Mouse (Mus musculus) lung, adult 10 weeks (tissue): ENCODE measurements around the gene Rpusd1. TPM values are rescaled to one million over a fixed set of nuclear protein-coding genes. Genes with fewer than 3 reads are reported as not detected.

Experiments
- polyA plus RNA-seq: library from polyadenylated mRNA; stranded (reverse); fragments of 350-450 nt; fragmentation: Illumina TruSeq; extraction: RNeasy Lipid Tissue Mini Kit (QIAGEN cat#74804); gene quantifications from one replicate; pipeline ENCODE4 v1.2.3, GENCODE M21; 2014; ENCODE audit warnings: low read depth, low replicate concordance; ENCODE audit not compliant: insufficient read depth

The Rpusd1 gene
- polyA plus RNA-seq, result 9.4 TPM

GRCm38 (mm10) chr17:25727265-25728008, at the start of gene Rpusd1, which contains the start of gene Chtf18:
TSS of gene Rpusd1 (plus strand) at chr17:25727670.
TSS of gene Chtf18 (minus strand) at chr17:25727419.

GRCm38 (mm10) chr17:25716711-25717637, 10.5 kb upstream of the Rpusd1 start, which contains the start of gene Gng13:
TSS of gene Gng13 (plus strand) at chr17:25717171.

GRCm38 (mm10) chr17:25735745-25736144, 8.3 kb downstream of the Rpusd1 start, which contains the start of gene Mslnl:
TSS of gene Mslnl (plus strand) at chr17:25736042.

GRCm38 (mm10) chr17:25754241-25754640, 26.8 kb downstream of the Rpusd1 start, which contains the start of gene Msln:
TSS of gene Msln (minus strand) at chr17:25754378.

DNA sequence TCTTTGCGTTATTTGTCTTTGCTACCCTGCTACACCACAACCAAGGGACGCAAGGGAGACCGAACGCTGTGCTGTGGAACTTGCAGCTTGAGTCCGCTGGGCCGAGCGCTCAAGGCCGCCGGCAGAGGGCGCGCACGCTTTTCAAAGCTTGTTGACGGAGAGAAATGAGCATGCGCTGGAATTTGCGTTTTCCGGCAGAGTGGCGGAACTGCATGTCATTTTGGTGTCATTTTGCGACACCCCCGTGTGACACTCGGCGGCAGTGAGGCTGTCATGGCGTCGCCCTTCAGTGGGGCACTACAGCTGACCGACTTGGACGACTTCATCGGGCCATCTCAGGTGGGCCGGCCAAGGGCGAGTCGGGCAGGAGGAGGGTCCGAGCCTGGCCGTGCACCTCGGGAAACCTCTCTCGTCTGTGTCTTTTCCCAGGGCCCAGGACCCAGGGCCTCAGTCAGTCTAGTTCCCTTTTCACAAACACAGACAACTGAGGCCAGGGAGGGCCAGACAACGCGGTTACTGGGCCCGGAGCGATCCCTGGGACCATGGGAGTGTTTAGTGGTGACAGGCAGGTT, 46.2 kb downstream of the Rpusd1 start, which contains the start of gene Narfl:
Gene Narfl, plus strand, starts transcription at position 228 of the 572 bp plus-strand sequence.

Other genes starting within 250 kb of the Rpusd1 start
- not detected for gene Sstr5, start 230.4 kb upstream of the Rpusd1 start, polyA plus RNA-seq
- 0.21 TPM for gene Sox8, start 157.0 kb upstream of the Rpusd1 start, polyA plus RNA-seq
- 12.0 TPM for gene Lmf1, start 148.6 kb upstream of the Rpusd1 start, polyA plus RNA-seq
- 0.90 TPM for gene Gng13, start 10.5 kb upstream of the Rpusd1 start, polyA plus RNA-seq
- 1.0 TPM for gene Chtf18, start 251 bp upstream of the Rpusd1 start, polyA plus RNA-seq
- gene Mslnl, start 8.4 kb downstream of the Rpusd1 start, polyA plus RNA-seq, result not detected
- 49.1 TPM for gene Msln, start 26.7 kb downstream of the Rpusd1 start, polyA plus RNA-seq
- 12.8 TPM for gene Narfl, start 46.1 kb downstream of the Rpusd1 start, polyA plus RNA-seq
- gene Haghl, start 58.0 kb downstream of the Rpusd1 start, polyA plus RNA-seq, result 24.0 TPM
- gene Ccdc78, start 58.9 kb downstream of the Rpusd1 start, polyA plus RNA-seq, result 10.3 TPM
- 73.2 TPM for gene Fam173a, start 65.2 kb downstream of the Rpusd1 start, polyA plus RNA-seq
- not detected for gene AC134908.4, start 68.0 kb downstream of the Rpusd1 start, polyA plus RNA-seq
- gene Metrn, start 69.5 kb downstream of the Rpusd1 start, polyA plus RNA-seq, result 24.7 TPM
- gene Fbxl16, start 81.4 kb downstream of the Rpusd1 start, polyA plus RNA-seq, result 1.5 TPM
- gene Wdr24, start 96.0 kb downstream of the Rpusd1 start, polyA plus RNA-seq, result 6.9 TPM
- 26.4 TPM for gene Jmjd8, start 101.2 kb downstream of the Rpusd1 start, polyA plus RNA-seq
- 114 TPM for gene Stub1, start 105.7 kb downstream of the Rpusd1 start, polyA plus RNA-seq
- gene Rhbdl1, start 109.6 kb downstream of the Rpusd1 start, polyA plus RNA-seq, result 2.0 TPM
- 2.7 TPM for gene Gm20683, start 114.1 kb downstream of the Rpusd1 start, polyA plus RNA-seq
- gene Rhot2, start 117.2 kb downstream of the Rpusd1 start, polyA plus RNA-seq, result 17.7 TPM
- gene Wdr90, start 133.8 kb downstream of the Rpusd1 start, polyA plus RNA-seq, result 7.7 TPM
- 17.9 TPM for gene Mcrip2, start 141.1 kb downstream of the Rpusd1 start, polyA plus RNA-seq
- 42.2 TPM for gene Mettl26, start 147.4 kb downstream of the Rpusd1 start, polyA plus RNA-seq
- 0.25 TPM for gene Wfikkn1, start 153.2 kb downstream of the Rpusd1 start, polyA plus RNA-seq
- gene Rab40c, start 192.1 kb downstream of the Rpusd1 start, polyA plus RNA-seq, result 16.6 TPM
- gene Pigq, start 217.3 kb downstream of the Rpusd1 start, polyA plus RNA-seq, result 34.5 TPM
- 7.5 TPM for gene Nhlrc4, start 217.3 kb downstream of the Rpusd1 start, polyA plus RNA-seq
- gene A930017K11Rik, start 224.9 kb downstream of the Rpusd1 start, polyA plus RNA-seq, result not detected